Mouse (Mus musculus): ENCODE measurements at regions not wholly inside any gene's neighbourhood (a gene's known extent, or its start where the extent isn't known, plus 50 kb on each side); places are given as distances from the start of the nearest gene placed in this dataset.
A peak's percentile ranks its signal among the peaks of the same experiment; 100 is the strongest.
"Not testable (repeated sequence)": the region's sequence is repeated elsewhere in the genome, so short reads cannot be mapped to it uniquely, and the experiment has no call there.

DNA sequence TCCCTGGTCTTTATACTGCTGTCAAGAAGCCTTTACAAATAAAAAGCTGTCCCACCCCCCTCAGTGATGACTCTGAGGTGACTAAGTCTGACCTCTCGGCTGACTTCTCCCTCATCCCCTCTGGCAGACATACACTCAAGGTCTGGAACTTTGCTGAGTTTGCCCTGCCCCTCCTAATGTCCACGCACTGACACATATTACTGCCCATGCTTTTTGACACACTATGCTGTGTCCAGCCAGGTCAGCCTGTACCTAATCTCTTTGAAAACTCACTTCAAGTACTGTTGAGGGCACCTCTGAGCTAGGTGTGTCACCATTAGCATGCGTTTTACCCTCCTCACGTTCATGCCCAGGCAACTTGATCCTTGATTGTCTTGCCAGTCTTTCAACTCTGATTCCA lies 164.9 kb upstream of the Frmd6 start:
- ATAC-seq (ENCODE audit: low TSS enrichment), result no peak

DNA sequence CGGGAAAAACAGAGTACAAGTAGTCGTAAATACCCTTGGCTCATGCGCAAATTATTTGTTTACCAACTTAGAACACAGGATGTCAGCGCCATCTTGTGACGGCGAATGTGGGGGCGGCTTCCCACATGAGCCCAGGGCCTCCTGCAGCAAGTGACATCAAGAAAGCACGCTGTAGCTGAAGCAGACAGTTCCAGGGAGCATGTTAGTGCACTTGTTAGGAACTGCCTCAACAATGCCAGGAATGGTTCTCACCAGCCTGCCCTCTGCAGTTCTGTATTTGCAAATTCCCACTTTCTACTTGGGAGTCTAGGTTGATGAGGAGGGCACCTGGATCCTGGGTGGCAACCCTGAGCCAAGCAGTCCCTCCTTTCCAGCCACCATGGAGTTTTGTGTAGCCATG lies 157.2 kb upstream of the Frmd6 start:
- ATAC-seq (ENCODE audit: low TSS enrichment), result not testable (repeated sequence)

DNA sequence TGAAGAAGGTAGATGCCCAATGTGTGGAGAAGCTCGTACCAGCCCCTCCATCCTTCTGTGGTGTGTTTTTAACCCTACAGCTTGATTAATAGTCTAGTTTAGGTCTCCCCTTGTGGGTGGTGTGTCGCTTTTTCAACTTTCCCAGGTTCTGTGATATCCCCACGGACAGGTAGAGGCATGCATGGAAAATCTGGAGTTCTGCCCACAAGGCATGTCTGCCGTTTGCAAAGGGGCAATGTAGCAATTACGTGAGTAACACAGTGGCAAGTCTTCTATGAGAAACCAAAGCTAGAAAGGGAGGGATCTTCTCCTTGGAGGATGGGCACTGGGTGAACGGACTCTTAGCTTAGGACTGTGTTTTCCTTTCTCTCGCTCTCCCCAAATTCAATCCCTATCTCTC lies 153.2 kb upstream of the Frmd6 start:
- no peak for ATAC-seq (ENCODE audit: low TSS enrichment)

DNA sequence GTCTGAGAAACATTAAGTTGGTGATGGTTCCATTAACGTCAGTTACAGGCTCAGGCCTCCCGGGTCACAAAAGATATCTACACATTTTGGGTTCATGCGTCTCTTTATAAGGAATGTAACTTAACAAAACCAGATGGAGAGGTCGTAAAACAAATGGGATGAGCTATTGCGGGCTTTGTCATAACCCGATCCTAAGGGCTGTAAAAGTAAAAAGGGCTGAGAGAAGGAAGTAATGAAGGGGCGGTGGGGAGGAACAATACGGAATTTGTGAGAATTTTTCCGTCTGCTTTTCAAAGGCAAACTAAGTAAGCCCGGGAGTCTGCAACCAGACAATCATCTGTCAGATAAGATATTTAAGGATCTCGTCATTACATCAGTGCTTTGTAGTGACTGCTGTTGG lies 152.1 kb upstream of the Frmd6 start:
- ATAC-seq (ENCODE audit: low TSS enrichment), result no peak

DNA sequence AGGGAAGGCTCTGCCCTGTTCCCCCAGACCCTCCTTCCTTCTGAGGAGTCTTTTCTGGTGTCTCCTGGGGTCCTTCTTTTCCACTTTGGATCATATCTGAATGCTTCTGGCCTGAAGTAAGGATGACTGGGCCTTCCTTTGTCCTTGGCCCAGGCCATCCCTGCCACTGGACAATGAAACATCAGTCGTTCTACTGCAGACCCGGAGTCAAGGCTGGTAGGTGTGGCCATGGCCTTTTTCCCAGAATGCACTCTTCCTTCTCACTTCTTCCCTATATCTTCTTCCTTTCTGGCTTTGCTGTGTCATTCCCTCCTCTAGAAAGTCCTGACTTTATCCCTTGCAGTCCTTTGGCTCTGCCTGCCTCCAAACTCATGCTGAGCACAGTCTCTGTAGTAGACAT lies 151.2 kb upstream of the Frmd6 start:
- ATAC-seq (ENCODE audit: low TSS enrichment), result no peak

DNA sequence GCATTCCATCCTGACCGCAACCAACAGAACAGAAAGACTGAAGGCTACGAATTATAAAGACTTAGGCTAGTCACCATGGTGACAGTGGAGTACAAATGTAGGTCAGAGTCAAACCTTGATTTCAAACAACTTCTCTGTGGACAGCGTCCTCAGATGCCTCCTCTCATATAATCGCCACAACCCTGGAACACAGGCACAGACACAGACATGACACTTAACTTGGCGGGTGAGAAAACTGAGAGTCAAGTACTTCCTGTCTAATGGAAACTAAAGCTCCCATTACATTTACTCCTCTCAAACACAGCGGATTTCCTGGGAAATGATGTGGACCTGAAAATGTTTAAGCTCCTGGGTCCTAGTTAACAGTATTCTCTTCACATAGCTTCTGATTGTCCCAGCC lies 149.5 kb upstream of the Frmd6 start:
- ATAC-seq (ENCODE audit: low TSS enrichment), result no peak

DNA sequence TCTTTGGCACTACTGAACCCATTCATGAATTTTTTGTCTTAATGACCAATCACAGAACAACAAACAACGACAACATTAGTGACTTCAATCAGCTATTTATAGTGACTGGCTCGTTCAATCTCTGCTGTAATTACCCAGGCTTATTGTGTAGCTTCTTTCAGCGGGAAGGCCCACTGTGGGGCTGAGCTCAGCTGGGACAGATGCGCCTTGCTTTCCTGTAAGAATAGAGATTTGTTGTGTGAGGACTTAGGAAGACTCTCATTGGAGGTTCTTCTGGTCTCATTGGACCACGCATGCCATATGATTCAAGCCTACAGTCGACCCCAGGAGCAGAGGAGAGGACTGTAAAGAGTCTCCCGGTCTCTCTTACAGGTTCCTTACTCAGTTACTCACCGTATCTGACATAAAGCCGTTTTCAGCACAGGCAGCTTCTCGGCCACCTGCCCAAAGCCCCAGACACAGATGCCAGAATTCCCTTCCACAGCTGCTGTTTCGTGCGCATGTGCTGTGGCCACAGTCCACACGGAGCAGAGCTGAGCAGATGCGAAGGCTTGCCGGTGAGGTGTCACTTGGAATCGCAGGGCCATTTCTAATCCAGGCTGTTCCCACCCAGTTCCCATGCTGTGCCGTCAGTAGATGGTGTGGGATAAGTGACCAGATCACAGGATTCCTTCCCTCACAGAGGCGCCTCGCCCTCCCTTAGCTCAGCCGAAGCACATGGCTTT lies 145.5 kb upstream of the Frmd6 start:
- ATAC-seq (ENCODE audit: low TSS enrichment), result peak; percentile 64

DNA sequence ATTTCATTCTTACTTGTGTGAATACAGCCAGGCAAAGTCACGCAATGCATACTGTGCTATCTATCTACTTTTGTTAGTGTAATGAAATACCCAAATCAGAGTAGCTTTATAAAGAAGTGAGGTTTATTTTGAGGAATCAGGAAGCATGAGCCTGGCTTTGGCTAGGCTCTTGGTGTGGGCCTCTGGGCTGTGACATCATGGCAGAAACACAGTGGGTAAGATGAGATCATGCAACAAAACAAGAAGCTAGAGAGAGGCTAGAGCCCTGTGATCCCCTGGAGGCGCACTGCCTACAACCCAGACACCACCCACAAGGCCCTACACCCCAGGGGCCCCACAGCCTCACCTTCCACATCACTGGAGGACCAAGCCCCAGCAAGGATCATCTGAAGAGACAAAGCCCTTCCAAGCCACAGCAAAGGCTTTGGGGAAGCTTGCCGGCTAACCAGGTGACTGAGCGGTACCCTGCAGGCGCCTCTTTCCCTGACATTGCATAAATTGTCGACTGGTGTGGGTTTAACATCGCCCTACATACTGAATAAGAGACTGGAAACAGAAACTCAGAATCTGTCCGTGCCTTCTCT lies 143.8 kb upstream of the Frmd6 start:
- no peak for ATAC-seq (ENCODE audit: low TSS enrichment)

DNA sequence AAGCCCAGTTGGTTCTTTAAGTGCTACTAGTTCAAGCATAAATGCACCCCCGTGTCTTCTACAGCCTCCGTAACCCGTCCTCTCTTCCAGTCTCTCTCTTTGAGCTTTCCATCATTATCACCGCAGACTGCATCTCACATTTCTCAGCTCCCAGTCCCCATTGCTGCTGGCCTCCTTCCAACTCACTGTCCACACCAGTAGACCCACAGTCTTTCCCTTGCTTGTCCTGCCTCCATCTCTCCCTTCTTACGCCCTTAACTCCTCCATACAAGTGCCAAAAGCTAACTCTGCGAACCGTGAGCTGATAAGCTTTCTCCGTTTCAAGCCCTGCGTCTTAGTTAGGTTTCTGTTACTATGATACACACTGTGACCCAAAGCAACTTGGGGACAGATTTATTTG lies 141.0 kb upstream of the Frmd6 start:
- no peak for ATAC-seq (ENCODE audit: low TSS enrichment)

DNA sequence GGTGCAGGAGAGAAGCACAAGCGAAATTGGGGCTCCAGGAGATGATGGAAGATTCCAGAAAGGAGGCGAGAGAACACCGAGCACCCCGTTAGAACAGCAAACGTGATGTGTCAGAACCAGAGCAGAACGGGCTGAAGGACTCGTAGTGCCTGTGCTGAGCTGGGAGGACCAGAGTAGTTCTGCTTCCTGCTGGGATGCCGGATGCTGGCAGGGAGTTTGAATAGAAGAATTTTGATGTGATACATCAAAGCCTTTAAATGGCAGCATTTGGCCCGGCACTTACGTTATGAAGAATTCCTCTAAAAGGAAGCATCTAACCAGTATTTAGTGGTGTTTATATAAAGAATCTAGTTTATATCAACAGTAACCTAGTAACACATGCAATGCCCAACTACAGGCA lies 139.9 kb upstream of the Frmd6 start:
- no peak for ATAC-seq (ENCODE audit: low TSS enrichment)

DNA sequence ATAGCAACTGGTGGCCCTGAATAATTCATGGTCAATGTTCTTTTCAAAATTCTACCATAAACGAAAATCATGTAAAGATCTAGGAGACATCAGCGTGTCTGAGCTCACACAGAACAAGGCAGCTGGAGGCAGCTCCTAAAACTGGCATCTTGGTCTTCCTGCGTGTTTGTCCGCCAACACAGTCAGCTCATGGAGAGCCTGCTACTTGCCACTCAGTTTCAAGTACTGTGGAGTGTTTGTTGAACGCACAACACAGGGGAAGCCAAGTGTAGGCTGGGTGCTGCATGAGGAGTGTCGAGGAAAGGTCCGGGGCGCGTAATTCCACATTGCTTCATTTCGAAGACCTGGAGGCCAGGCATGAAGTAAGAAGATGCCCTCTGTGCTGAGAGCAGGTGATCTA lies 139.0 kb upstream of the Frmd6 start:
- peak; percentile 52 for ATAC-seq (ENCODE audit: low TSS enrichment)

DNA sequence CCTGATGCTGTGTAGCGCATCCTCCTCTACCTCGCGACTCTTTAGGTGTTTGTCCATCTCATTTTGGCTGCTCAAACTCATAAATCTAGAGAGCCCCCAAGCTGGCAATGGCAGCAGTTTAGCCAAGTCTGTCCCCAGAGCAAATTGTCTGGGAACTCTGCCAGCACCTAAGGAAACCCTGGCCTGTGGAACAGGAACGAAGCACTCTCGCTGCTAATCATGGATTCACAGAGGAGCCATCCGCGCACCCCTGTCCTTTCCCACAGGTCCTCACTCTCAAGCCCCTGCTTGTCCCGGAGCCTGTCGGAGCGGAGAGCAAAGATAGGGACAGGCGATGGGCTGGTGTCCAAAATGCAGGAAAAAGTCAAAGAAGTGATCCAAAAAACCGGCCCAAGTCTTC lies 138.3 kb upstream of the Frmd6 start:
- ATAC-seq (ENCODE audit: low TSS enrichment), result no peak

DNA sequence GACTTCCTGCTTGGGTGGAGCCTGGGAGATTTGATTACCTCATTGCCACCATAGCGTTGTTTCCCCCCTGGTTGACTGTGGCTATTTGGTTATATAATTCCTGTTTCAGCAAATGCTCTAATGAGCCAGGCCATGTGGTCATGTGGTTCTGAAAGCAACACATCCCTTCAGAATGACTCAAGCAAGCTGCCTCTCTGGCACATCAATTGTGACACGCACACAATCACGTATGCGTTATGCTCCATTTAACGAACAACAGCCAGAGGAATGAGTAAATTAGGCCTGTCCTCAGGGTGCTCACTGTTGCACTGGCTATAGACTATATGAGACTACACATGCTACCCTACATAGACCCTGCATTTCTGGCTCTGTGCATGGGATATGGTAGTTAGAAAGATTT lies 130.2 kb upstream of the Frmd6 start:
- ATAC-seq (ENCODE audit: low TSS enrichment), result no peak

DNA sequence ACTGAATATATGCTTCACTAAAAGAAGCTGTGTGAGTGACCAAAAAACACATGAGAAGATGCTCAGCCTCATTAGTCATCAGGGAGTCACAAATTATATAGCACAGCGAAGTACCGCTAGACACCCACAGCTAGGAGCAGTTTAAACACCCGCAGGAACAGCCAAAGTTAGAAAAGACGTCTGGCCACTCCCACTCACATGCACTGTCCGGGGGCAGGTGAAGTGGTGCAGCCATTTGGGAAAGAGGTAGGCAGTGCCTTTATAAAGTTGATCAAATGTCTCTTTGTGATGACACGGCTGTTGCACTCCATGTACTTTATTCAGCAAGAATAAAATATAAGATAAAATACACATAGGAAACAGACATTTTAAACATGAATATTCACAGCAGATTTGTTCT lies 129.1 kb upstream of the Frmd6 start:
- peak; percentile 25; the same call in 1 of the 2 replicates for ATAC-seq (ENCODE audit: low TSS enrichment)

DNA sequence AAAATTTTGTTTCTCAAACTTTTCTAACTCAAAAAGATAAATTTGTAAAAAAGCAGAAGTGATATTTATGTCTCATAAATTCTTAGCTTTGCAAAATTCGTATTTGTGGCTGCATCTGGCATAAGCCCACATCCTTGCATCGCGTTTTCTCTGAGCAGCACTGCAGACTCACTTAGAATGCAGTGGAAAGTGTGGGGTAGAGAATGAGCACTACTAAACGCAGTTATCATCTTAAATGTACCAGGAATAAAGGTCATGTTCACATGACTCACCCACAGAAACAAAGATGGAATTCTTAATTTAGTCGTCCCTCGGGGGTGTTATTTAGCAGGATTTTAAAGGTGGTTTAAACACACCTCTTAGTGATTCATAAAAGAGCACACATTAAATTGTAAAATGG lies 126.8 kb upstream of the Frmd6 start:
- ATAC-seq (ENCODE audit: low TSS enrichment), result peak; percentile 62

DNA sequence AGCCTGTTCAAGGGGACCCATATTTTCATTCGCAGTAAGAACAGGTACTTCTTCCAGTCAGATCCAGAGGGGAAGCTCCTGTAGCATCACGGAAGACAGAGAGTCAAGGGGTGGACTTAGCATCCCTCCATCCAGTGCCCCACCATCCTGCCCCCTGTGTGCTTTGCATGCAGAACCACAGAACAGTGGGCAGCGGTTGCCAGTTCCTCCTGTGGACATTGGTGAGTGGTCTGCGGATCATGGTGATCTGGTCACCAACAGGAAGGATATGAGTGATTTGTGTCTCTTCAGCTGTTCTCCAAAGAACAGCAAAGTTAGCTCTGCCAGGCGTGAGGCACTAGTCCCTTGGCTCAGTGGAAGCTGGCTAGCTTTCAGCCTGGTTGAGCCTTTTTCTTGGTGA lies 122.8 kb upstream of the Frmd6 start:
- ATAC-seq (ENCODE audit: low TSS enrichment), result no peak

DNA sequence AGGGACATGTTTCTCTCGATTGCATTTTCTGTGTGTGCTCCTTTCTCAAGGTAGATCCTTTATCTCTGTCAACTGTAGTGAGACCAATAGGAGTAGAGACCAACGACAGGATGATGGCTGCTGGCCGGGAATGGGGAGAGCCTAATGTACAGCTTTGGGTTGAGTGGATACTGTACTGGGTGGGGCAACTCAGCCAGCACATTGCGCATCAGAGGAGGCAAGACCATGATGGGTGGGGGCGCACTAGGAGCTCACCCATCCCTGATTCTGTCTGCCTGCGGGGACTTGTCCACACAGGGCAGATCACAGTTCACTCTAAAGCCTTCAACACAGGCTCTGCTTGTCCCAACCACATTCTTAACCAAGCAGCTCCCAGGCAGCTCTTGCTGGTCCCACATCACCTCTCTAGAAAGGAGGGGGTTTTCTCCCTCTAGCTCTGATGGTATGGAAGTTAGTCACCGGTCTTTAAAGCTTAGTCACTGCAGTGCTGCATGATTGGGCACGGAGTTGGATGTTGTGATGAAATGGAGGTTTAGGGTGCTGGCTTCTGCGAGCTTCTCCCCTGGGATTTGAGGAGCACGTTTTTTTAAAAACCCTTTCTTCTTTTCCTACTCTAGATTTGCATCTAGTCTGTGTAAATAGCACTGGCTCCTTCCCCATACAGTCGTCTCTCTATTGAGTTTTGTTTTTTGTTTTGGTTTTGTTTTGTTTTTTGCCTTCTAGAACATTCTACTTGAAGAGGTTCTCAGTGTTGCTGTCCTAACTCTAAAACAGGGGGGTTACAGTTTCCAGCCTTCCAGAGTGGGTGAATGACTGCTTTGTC lies 118.3 kb upstream of the Frmd6 start:
- ATAC-seq (ENCODE audit: low TSS enrichment), result no peak

DNA sequence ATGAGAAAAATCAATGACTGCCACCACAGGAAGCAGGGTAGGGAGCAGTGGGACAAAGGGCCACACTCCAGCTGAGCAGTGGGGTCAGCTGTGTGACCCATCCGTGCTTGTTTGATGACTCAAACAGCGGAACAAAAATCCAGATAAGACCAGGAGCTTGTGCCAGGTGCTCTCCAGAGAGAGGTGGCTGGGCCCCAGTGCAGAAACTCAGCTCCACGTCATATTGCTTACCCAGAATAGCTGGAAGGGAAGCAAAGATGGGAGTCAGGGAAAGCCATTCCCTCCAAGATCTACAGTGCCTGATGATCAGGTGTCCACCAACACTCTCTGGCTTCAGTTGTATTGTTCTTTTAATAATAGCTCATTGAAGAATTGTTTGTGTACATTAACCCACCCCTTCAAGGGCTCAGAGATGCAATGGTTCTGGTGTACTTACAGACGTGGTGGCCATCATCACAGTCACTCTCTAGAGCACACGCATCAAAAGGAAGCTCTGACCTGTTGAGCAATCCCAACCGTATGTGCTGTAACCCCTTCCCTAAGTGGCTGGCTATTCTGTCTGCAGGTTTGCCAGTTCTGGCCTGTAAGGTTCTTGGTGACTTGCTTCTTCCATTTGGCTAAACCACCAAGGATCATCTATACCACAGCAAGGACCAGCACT lies 117.6 kb upstream of the Frmd6 start:
- ATAC-seq (ENCODE audit: low TSS enrichment), result no peak

DNA sequence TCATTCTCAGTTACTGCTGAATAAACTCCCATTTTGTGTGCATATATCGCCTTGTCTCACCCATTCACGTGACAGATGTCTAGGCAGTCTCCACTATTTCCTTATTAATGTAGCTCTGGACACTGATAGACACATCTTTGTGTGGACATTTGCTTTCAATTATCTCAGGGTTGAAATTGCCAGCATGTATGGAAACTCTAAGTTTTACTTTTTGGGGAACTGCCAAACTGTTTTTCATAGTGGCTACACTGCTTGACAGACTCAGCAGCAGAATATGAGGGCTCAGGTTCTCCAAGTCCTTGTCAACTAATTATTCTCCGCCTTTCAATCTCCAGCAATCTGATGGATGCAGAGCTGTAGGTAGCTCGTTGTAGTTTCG lies 117.0 kb upstream of the Frmd6 start:
- ATAC-seq (ENCODE audit: low TSS enrichment), result no peak

DNA sequence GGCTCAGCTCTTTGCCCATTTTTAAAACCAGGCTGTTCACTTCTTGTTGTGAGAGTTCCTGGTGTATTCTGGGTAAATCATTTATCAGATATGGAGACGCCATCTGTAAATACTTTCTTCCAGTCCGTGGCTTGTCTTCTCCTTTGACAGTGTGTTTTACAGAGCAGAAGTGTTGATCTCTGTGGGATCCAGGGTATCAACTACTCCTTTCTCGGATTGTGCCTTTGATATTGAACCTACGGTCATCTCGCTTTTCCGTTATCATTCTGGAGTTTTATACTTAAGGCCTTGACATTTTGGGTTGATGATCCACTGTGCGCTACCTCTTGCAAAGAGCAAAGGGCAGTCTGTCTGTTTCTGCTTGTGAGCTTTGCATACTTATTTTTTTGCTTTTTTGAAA lies 115.0 kb upstream of the Frmd6 start:
- ATAC-seq (ENCODE audit: low TSS enrichment), result no peak

DNA sequence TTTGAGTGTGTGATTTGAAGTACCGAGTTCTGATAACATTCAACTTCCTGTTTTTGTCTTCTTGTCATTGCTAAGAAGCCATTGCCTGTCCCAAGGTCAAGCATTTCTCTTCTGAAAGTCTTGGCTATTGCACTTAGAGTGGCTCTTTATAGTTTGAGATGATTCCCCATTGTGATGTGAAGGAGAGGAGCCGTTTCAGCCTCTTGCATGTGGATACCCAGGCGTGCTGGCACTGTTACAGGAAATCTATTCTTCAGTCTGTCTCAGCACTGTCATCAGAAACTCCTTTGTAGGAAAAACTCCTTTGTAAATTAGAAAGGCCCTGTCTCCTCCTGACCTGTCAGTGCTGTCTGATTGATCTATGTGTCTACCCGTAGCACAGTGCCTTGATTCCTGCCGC lies 114.3 kb upstream of the Frmd6 start:
- ATAC-seq (ENCODE audit: low TSS enrichment), result no peak

DNA sequence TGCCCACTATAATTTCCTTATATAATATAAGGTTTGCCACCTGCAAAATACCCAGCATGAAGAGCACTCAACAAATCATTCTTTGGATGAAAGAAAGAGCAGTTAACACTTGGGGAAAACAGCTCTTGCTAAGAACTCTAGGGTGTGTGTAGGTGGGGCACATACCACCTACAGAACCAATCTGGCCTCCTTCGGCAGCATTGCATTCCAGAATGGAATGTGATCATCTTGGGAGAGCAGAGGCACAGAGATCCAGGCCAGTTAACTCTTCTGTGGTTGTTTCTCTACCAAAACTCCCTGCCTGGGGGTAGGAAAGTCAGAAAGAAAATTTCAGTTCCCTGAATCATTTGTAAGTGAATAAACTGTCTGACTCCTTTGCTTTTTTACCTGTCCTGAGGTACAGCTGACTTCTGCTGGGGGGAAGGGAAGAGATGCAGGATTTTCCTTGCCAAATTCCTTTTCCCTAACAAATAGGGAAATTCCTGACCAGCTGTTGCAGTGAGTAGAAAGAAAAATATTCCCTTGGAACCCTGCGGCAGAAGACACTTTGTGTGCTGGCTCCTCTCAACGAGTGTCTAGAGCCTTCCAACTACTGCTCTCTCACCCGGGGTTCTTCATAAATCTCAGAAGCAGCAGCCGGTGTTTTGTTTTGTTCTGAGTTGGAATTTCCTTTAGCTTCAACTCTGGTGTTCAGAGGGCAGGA lies 112.8 kb upstream of the Frmd6 start:
- peak; percentile 68 for ATAC-seq (ENCODE audit: low TSS enrichment)

All from frontal cortex, adult (tissue).